Mouse (Mus musculus): Measurements from ENCODE around the gene Dcakd.

The Dcakd gene

GRCm38 (mm10) chr11:103028176-103028891 is at the start of gene Dcakd, which contains the start of gene Nmt1:
Dcakd (minus strand) TSS chr11:103028333.
Nmt1 (plus strand) TSS chr11:103028190.
- DNase-seq (ENCODE audit: low read depth, low spot score): peak; percentile 98

- no peak for DNase-seq (ENCODE audit: low read depth, low spot score)
These were observed 48.4 kb upstream of the Dcakd start for GRCm38 (mm10) chr11:103076581-103076980.

GRCm38 (mm10) chr11:103076010-103076409 is 47.9 kb upstream of the Dcakd start:
- DNase-seq (ENCODE audit: low read depth, low spot score): no peak

- no peak for DNase-seq (ENCODE audit: low read depth, low spot score)
These were observed 46.7 kb upstream of the Dcakd start for GRCm38 (mm10) chr11:103074796-103075323.

- DNase-seq (ENCODE audit: low read depth, low spot score): peak; percentile 49
These were observed 46.1 kb upstream of the Dcakd start for GRCm38 (mm10) chr11:103074121-103074650.

- no peak for DNase-seq (ENCODE audit: low read depth, low spot score)
These were observed 45.5 kb upstream of the Dcakd start for GRCm38 (mm10) chr11:103073671-103074070.

- no peak for DNase-seq (ENCODE audit: low read depth, low spot score)
These were observed 42.3 kb upstream of the Dcakd start for GRCm38 (mm10) chr11:103070322-103070880.

GRCm38 (mm10) chr11:103069731-103070130 is 41.6 kb upstream of the Dcakd start:
- no peak for DNase-seq (ENCODE audit: low read depth, low spot score)

GRCm38 (mm10) chr11:103068884-103069283 is 40.8 kb upstream of the Dcakd start:
- no peak for DNase-seq (ENCODE audit: low read depth, low spot score)

- DNase-seq (ENCODE audit: low read depth, low spot score): no peak
These were observed 40.1 kb upstream of the Dcakd start for GRCm38 (mm10) chr11:103068272-103068671.

- DNase-seq (ENCODE audit: low read depth, low spot score): peak; percentile 81
These were observed 39.4 kb upstream of the Dcakd start for GRCm38 (mm10) chr11:103067457-103068001.

GRCm38 (mm10) chr11:103067051-103067361 is 38.9 kb upstream of the Dcakd start:
- no peak for DNase-seq (ENCODE audit: low read depth, low spot score)

GRCm38 (mm10) chr11:103066191-103067050 is 38.3 kb upstream of the Dcakd start:
- no peak for DNase-seq (ENCODE audit: low read depth, low spot score)

- DNase-seq (ENCODE audit: low read depth, low spot score): no peak
These were observed 30.5 kb upstream of the Dcakd start for GRCm38 (mm10) chr11:103058499-103059085.

- DNase-seq (ENCODE audit: low read depth, low spot score): no peak
These were observed 28.5 kb upstream of the Dcakd start for GRCm38 (mm10) chr11:103056636-103057035.

GRCm38 (mm10) chr11:103054798-103055197 is 26.7 kb upstream of the Dcakd start:
- DNase-seq (ENCODE audit: low read depth, low spot score): peak; percentile 86

- no peak for DNase-seq (ENCODE audit: low read depth, low spot score)
These were observed 25.3 kb upstream of the Dcakd start for GRCm38 (mm10) chr11:103053191-103054076.

- DNase-seq (ENCODE audit: low read depth, low spot score): no peak
These were observed 23.9 kb upstream of the Dcakd start for GRCm38 (mm10) chr11:103052078-103052477.

- no peak for DNase-seq (ENCODE audit: low read depth, low spot score)
These were observed 23.1 kb upstream of the Dcakd start for GRCm38 (mm10) chr11:103051249-103051691.

- DNase-seq (ENCODE audit: low read depth, low spot score): no peak
These were observed 22.0 kb upstream of the Dcakd start for GRCm38 (mm10) chr11:103050153-103050552.

All from ZHBTc4 (cell line).